Mouse (Mus musculus) heart, embryonic 14.5 days (tissue): Measurements from ENCODE around the gene Ctdsp1. TPM values are rescaled to one million over a fixed set of nuclear protein-coding genes. Genes with fewer than 3 reads are reported as not detected.
"Not testable (repeated sequence)": the region's sequence is repeated elsewhere in the genome, so short reads cannot be mapped to it uniquely, and the experiment has no call there.

Experiments used
- ATAC-seq: fragments of 200-750 bp; cut with Nextera tagmentation; 2 replicates; pipeline ENCODE4 v1.8.0; 2017; ENCODE audit warnings: low read depth, moderate TSS enrichment; ENCODE audit not compliant: insufficient number of reproducible peaks, insufficient read depth, low FRiP score
- H3K27ac ChIP-seq, 2 experiments: fragments of 200-500 bp in 1 of 2; fragments of 300-500 bp in 1 of 2; sonication (generic) in 1 of 2; replicated peaks in 1 of 2; 2 replicates each; pipeline ENCODE4 v1.5.1; 2012 to 2014; ENCODE audit warnings: low read depth in 2 of 2, low read length in 2 of 2, control low read depth in 1 of 2, mild to moderate bottlenecking in 1 of 2, mixed read lengths in 1 of 2; ENCODE audit not compliant: control insufficient read depth in 1 of 2, insufficient read depth in 1 of 2
- H3K27me3 ChIP-seq: fragments of 300-500 bp; sonication (generic); 2 replicates; pipeline ENCODE4 v1.6.1; 2014; ENCODE audit warnings: mild to moderate bottlenecking, low read length, control low read depth; ENCODE audit not compliant: control insufficient read depth, insufficient read depth
- H3K36me3 ChIP-seq: fragments of 300-500 bp; sonication (generic); 2 replicates; pipeline ENCODE4 v1.6.1; 2014; ENCODE audit warnings: mild to moderate bottlenecking, control low read depth, low read length, mixed read lengths; ENCODE audit not compliant: control insufficient read depth, insufficient read depth
- H3K4me1 ChIP-seq, 2 experiments: fragments of 200-500 bp in 1 of 2; fragments of 300-500 bp in 1 of 2; sonication (generic) in 1 of 2; 2 replicates each; pipeline ENCODE4 v1.6.1; 2012 to 2014; ENCODE audit warnings: low read length in 2 of 2, control low read depth in 1 of 2, mixed read lengths in 1 of 2; ENCODE audit not compliant: control insufficient read depth in 2 of 2, insufficient read depth in 2 of 2
- H3K4me2 ChIP-seq: fragments of 300-500 bp; sonication (generic); 2 replicates; pipeline ENCODE4 v1.6.1; 2014; ENCODE audit warnings: mild to moderate bottlenecking, low read length
- H3K4me3 ChIP-seq, 2 experiments: fragments of 200-500 bp in 1 of 2; fragments of 300-500 bp in 1 of 2; sonication (generic) in 1 of 2; 2 replicates each; pipeline ENCODE4 v1.5.1; 2012 to 2014; ENCODE audit warnings: low read length in 2 of 2, mild to moderate bottlenecking in 2 of 2, control low read depth in 1 of 2, low read depth in 1 of 2, moderate library complexity in 1 of 2; ENCODE audit not compliant: control insufficient read depth in 1 of 2, insufficient read depth in 1 of 2
- H3K9ac ChIP-seq: fragments of 300-500 bp; sonication (generic); 2 replicates; pipeline ENCODE4 v1.6.1; 2014; ENCODE audit warnings: mild to moderate bottlenecking, low read length
- H3K9me3 ChIP-seq: fragments of 300-500 bp; sonication (generic); 2 replicates; pipeline ENCODE4 v1.6.1; 2016; ENCODE audit warnings: low read length, control low read depth; ENCODE audit not compliant: control insufficient read depth
- WGBS: fragments of 180-500 bp; shearing (Covaris S2); extraction: QIAGEN DNeasy Blood & Tissue Kit; methylation state at CpG from one replicate; pipeline ENCODE4 v1.1.7; 2014; 5-methylcytosine and 5-hydroxymethylcytosine counted together
- polyA plus RNA-seq: library from polyadenylated mRNA; unstranded; fragments of >200 nt; fragmentation: Nextera tagmentation; extraction: Ambion mirVana; gene quantifications from 2 replicates; pipeline ENCODE4 v1.2.1, GENCODE M21; 2014

The Ctdsp1 gene
- polyA plus RNA-seq, 1 experiment from 2014 or later, result 67.3 TPM

DNA sequence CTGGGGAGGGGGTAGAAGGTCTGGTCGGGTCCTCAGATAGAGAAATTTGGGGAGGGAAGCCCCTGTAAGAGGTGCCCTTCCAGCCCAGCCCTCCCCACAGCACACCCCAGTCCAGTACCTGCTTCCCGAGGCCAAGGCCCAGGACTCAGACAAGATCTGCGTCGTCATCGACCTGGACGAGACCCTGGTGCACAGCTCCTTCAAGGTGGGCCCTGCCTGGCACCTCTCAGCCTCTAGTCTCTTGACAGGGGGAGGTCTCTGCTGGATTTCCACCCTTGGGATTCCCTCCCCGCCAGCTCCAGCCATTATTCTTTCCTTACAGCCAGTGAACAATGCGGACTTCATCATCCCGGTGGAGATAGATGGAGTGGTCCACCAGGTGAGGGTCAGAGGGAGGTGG is 2.4 kb downstream of the Ctdsp1 start:
- no peaks in the 10 kb centered on the region for H3K9me3 ChIP-seq
- WGBS, result 88% methylated on average over 9 of the region's 9 CpGs
- H3K9ac ChIP-seq, result peak overlapping the region; percentile 100
- no peak overlapping the region for H3K4me3 ChIP-seq
- no peak for ATAC-seq
- peaks cover 19 to 33% of the 10 kb centered on the region in 2 experiments for H3K4me1 ChIP-seq
- H3K27me3 ChIP-seq, result no peaks in the 10 kb centered on the region
- H3K27ac ChIP-seq, result no peak overlapping the region
- peaks cover 26% of the 10 kb centered on the region for H3K36me3 ChIP-seq
- no peak overlapping the region for H3K4me2 ChIP-seq

DNA sequence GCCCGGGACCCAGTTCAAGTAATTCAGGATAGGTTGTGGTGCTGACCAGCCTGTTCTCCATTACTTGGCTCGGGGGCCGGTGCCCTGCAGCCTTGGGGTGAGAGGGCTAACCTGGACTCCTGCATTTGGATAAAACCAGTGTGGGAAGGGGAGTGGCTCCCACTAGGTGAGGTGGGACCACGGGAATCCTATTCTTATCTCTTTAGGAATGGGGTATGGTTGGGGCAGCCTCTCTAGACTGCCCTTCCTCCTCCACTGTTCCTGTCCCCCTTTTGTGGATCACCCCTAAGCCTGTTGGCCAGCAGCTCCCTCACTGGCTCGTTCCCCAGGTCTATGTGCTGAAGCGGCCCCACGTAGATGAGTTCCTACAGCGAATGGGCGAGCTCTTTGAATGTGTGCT is 3.0 kb downstream of the Ctdsp1 start:
- Histone ChIP-seq H3K27me3 (no peaks in the 10 kb centered on the region), H3K4me2 (no peak overlapping the region), H3K9me3 (no peaks in the 10 kb centered on the region), H3K4me1 (peaks cover 17 to 33% of the 10 kb centered on the region in 2 experiments), H3K4me3 (no peak overlapping the region), H3K27ac (no peak overlapping the region), H3K36me3 (peaks cover 26% of the 10 kb centered on the region), H3K9ac (no peak overlapping the region)
- ATAC-seq, result no peak
- WGBS, result 85% methylated on average over 9 of the region's 9 CpGs

DNA sequence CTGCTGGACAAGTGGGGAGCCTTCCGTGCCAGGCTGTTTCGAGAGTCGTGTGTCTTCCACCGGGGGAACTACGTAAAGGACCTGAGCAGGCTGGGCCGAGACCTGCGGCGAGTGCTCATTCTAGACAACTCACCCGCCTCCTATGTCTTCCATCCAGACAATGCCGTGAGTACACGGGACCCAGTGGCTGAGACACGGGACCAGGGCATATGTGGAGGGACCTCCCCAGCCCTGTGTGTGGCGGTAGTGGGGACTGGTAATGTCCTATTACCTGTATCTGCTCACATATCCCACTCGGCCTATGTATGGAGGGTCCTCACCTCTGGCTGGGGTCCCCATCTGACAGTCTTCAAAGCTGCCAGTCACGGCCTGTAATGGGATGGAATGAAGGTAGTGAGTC is 3.5 kb downstream of the Ctdsp1 start:
- Histone ChIP-seq H3K4me2 (no peak overlapping the region), H3K4me1 (peaks cover 13 to 28% of the 10 kb centered on the region in 2 experiments), H3K4me3 (no peak overlapping the region), H3K27me3 (no peaks in the 10 kb centered on the region), H3K9ac (no peak overlapping the region), H3K36me3 (peaks cover 26% of the 10 kb centered on the region), H3K27ac (no peak overlapping the region), H3K9me3 (no peaks in the 10 kb centered on the region)
- no peak for ATAC-seq
- 91% methylated on average over 15 of the region's 15 CpGs for WGBS

DNA sequence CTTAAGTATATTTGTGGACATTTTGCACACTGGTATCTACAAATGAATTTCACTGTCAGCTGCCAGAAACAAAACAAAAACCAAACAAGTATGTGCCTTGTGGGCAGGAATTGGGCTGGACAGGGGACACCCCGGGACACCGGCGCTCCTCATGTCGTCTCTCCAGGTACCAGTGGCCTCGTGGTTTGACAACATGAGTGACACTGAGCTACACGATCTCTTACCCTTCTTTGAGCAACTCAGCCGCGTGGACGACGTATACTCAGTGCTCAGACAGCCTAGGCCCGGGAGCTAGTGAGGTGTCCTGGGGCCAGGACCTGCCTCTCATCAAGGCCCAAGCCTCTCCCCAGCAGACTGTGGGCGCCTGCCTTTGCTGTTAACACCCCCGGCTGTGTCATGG is 4.0 kb downstream of the Ctdsp1 start:
- no peaks in the 10 kb centered on the region for H3K27me3 ChIP-seq
- H3K4me2 ChIP-seq, result no peak overlapping the region
- peaks cover 26% of the 10 kb centered on the region for H3K36me3 ChIP-seq
- H3K27ac ChIP-seq, result no peak overlapping the region
- WGBS, result 79% methylated on average over 11 of the region's 13 CpGs
- ATAC-seq, result no peak
- H3K9ac ChIP-seq, result no peak overlapping the region
- no peak overlapping the region for H3K4me3 ChIP-seq
- peaks cover 10 to 26% of the 10 kb centered on the region in 2 experiments for H3K4me1 ChIP-seq
- H3K9me3 ChIP-seq, result no peaks in the 10 kb centered on the region

DNA sequence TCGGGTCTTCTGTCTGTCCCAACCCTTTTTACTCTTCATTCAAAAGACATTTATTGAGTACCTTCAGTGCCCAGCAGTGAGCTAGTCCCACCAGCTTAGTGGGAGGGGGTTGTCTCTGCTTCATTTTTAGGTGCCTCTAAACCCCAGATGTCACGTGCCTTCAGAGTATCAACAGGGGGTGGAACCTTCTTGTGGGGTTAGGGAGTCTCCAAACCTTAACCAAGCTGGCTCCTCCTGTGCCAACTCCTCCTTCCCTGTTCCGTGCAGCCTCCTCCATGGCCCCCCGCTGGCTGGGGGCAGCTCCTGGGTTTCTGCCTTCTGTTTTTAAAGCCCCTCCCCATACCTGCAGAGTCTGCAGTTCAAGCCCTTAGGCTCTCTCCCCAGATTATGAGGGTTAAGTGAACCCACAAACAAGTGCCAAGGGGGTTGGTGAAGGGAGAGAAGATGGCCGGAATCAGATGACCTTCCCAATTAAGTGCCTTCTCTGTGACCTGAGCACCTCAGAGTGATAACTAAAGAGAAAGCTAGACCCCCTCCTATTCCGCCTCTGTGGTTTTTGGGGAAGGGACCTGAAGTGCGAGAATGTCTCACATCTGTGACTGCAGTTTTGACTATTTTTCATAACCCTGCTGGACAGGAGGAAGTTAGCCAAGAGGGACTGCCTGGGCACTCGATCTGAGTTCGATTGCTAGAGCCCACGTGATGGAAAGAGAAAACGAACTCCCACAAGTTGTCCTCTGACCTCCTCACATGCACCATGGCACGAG is 5.3 kb downstream of the Ctdsp1 start:
- peaks cover 26% of the 10 kb centered on the region for H3K36me3 ChIP-seq
- H3K4me2 ChIP-seq, result peak overlapping the region; percentile 91
- not testable (repeated sequence) for H3K9me3 ChIP-seq, H3K27me3 ChIP-seq, ATAC-seq
- H3K9ac ChIP-seq, result peak overlapping the region; percentile 60
- H3K4me3 ChIP-seq, result peak overlapping the region; percentile 29 to 47
- peak overlapping the region; percentile 81 to 92 for H3K27ac ChIP-seq
- peaks cover 4 to 20% of the 10 kb centered on the region in 2 experiments; a peak in 3 of 4 replicates for H3K4me1 ChIP-seq
- 6% methylated on average over 11 of the region's 12 CpGs for WGBS

DNA sequence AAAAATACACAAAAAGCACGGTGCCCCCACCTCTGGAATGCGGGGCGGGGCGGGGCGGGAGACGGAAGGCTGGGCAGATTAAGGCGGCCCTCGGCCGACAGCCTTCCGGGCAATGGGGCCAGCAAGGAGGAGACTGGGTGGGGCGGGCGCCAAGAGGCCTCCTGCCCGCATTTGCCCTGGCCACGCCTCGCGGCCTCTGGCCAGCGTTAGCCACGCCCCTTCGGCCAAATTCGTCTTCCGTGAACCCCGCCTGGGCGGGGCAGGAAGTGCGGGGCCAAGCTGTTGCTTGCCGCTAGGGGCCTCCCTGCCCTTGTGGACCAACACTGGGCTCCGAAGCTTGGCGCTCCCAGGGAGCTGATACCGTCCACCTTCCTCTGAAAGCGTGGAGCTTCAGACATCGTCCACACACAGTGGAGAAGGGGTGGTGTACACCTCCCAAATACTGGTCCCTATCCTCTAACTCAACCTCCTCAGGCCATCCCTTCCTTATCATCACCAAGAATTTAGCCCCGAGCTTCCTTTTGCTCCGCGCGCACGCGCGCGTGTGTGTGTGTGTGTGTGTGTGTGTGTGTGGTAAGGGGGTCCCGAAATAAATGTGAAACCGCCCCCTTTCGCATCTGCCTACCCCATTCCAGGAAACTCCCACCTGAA is 6.1 kb downstream of the Ctdsp1 start:
- 0% methylated on average over 41 of the region's 41 CpGs for WGBS
- H3K4me1 ChIP-seq, result peaks cover 4 to 20% of the 10 kb centered on the region in 2 experiments; a peak in 3 of 4 replicates
- ATAC-seq, result peak; percentile 91
- peak overlapping the region; percentile 81 to 92 for H3K27ac ChIP-seq
- H3K4me3 ChIP-seq, result peak overlapping the region; percentile 42 to 47
- H3K27me3 ChIP-seq, result no peaks in the 10 kb centered on the region
- H3K36me3 ChIP-seq, result peaks cover 26% of the 10 kb centered on the region
- peak overlapping the region; percentile 79 for H3K9ac ChIP-seq
- H3K9me3 ChIP-seq, result no peaks in the 10 kb centered on the region
- H3K4me2 ChIP-seq, result peak overlapping the region; percentile 91

DNA sequence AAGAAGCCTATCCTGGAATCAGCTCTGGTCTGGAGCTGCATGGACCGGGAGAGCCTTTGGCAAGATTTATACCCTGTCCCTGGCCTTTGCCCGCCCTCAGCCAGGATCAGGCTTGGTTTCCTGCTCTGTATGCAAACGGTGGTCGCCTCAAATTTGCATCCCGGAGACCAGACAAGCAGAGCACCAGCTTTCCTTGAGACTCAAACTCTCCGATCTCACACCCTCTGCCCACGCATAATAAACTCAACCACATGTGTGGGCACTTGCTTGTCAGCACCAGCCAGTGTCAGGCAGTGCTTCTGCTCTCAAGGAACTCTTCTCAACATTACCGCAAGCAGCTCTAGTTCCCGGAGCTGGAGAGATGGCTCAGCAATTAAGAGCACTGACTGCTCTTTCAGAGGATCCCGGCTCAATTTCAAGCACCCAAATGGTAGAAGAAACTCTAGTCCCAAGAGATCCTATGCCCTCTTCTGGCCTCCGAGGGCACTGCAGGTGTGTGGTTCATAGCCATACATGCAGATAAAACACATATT is 6.7 kb downstream of the Ctdsp1 start:
- Histone ChIP-seq H3K36me3 (peaks cover 26% of the 10 kb centered on the region), H3K9me3 (no peaks in the 10 kb centered on the region), H3K4me3 (peak overlapping the region; percentile 42 to 47), H3K4me2 (peak overlapping the region; percentile 91), H3K4me1 (peaks cover 4 to 15% of the 10 kb centered on the region in 2 experiments; a peak in 3 of 4 replicates), H3K27me3 (no peaks in the 10 kb centered on the region), H3K27ac (peak overlapping the region; percentile 78 to 92), H3K9ac (peak overlapping the region; percentile 79)
- 3% methylated on average over 11 of the region's 11 CpGs for WGBS
- ATAC-seq, result peak; percentile 7; the same call in 1 of the 2 replicates
